Mouse (Mus musculus) 416B (cell line): ENCODE measurements at regions not wholly inside any gene's neighbourhood (a gene's known extent, or its start where the extent isn't known, plus 50 kb on each side); places are given as distances from the start of the nearest gene placed in this dataset.

Source experiments
- DNase-seq: peaks from one replicate; pipeline ENCODE4 v3.0.0; 2011; ENCODE audit warnings: low read depth

DNA sequence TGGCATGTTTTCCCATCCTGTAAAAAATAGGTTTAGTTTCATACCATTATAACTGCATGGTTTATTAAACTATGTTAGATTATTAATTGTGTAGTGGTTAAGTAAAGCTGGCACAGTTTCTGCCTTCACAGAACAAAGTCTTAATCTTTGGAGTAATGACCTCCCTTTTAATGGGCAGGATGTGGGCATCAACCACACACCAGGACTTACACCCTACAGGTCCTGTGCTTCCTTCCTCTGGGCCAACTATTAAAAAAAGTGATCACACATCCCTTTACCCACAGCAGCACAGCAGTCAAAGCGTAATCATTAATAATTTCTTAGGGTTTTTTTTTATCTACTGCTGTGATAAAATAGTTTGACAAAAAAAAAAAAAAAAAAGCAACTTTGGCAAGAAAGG, 300.3 kb downstream of the Fam49a start:
- DNase-seq, result peak; percentile 69

DNA sequence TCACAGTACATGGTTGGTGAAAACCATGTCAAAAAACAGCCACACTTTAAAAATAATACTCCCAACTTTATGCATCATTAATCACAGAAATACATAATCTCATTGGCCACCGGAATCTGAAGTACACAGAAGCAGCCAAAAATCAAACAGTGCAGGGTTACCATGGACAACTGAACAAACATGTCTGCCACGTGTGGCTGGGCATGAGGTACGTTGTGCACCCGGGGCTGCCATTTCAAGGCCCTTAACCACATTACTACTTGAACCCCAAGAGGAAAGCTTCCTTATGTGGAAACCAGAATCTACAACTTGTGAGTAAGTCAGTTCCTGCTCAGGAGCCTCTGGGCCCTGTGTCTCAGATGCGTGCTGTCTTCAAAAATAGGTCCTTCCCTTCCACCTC, 289.9 kb downstream of the Fam49a start:
- no peak for DNase-seq

DNA sequence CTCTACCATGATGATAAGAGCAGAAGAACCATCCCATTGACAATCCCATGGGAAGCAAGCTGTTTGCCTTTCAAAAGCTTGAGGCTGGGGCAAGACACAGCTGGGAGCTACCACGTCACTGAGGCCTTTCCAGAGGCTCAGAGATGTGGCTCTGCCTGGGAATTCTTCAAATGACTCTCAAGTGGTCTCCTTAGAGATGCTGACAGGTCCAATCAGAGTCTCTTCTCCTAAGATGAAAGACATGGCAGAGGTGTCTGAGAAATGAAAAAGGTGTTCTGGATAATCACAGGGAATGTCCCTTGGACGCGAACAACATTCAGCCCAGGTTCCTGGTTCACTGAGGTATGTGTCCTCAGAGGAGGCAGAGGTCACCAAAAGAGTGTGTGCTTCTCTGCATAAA, 287.7 kb downstream of the Fam49a start:
- no peak for DNase-seq

DNA sequence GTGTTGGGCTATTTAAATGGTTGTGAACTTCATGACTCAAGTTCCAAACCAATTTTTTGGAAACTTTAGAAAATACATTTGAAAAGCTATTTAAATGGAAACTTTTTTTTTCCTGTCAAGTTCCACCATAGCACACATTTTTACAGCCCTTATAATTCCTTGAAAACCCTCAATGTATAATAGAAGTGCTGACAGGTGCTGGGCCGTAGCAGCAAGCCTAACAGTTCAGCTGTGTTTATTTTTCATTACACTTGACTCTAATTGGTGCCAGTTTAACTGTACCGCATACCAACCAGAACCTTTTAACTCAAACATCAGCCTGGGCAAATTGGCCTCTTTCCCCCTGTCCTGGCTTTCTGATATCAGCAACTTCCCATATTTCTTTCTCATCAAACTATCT, 286.7 kb downstream of the Fam49a start:
- no peak for DNase-seq

DNA sequence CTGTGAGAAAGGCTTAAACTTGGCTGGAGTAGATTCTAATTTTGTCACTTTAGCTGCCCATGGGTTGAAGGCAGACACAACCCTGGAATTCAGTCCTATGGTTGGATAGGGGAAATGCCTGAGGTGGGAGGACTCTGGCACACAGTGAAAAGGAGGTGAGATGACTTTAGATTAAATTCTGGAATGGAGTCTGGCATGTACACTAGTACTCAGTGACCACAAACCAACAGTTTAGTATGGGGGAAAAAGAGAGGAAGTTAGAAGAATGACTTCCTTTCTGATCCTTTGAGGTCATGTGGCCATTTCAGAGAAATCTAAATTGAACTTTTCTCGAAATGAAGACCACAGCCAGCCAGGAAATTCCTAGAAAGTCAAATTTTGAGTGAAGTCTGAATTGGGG, 285.5 kb downstream of the Fam49a start:
- DNase-seq, result peak; percentile 26

DNA sequence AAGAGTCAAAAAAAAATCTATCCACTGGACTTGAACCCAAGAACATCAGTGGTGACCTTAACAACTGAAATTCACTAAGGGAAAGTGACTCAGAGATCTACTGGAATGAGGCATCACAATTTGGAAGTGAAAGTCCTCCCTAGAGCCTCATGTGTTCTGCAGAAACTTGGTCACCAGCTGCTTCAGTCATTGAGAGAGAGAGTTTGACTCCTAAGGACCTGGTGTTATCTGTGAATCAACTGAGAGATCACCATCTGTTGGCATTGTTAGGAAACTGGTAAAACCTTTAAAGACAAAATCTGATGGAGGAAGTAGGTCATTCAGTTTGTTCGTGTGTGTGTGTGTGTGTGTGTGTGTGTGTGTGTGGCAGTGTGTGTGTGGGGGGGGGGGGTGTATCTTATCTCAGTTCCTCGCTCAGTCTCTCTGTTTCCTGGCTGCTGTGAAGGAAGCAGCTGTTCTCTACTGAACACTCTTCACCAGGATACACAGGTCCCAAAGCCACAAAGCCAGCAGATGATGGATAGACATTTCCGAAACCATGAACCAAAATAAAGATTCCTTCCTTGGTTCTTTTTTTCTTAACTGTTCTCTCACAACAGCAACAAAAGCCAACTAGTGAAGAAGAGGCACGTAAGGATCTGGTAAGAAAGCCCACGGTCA, 284.6 kb downstream of the Fam49a start:
- peak; percentile 31 for DNase-seq

DNA sequence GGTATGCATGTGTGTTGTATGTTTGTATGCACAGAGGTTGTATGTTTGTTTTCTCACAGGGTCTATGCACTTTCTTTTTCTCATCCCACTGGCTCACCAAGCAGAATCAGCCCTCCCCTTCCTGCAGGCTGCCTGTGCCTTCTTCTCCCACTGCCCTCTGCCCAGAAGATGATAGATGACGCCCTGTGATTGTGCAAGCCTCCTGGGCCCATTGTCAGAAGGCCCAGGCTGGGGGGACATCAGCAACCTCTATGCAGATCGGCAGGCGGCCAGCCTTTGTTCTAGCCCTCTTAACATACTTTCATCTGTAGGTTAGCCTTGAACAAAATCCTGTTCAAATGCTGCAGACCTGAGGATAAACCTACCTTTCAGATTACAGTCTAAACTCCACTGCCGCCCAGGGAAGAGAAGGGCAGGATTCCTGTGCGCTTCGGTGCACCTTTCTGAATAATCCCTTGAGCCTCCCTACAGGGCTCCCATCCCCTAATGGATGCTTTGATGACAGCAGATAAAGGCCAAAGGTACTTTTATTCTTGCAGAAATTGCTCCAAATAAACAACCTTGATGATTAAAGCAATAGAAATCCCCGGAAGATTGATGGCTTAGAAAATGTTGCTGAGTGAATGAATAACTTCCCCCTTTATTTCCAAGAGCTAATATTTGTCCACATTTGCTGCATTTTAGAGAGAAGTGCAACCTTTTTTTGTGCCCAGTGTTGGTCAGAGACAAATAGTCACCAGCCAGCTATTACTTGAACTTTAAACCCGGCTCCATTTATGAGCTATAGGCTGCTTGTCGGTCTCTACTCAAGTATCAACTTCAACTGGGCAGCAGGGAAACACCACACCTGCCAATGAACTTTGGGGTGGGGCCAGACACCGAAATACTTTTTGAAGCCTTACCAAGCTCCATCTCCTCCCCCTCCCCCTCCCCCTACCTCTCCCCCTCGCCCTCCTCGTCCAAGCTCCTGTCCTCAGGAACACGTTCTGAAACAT, 279.4 kb downstream of the Fam49a start:
- DNase-seq, result no peak

DNA sequence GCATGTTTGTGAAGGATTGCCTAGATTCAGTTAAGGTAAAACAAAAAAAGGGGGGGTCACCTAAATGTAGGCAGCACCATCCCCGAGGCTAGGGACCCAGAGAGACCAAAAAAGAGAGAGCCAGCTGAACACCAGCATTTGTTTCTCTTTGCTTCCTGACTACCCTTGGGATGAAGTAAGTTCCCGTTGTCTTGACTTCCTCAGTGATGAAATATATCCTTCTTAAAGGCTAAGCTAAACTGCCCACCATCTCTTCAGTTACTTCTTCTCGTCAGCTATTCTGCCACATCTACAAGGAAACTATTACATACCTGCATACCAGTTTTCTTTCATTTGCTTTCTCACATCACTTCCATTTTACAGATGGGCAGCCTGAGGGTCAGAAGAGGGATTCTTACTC, 277.4 kb downstream of the Fam49a start:
- DNase-seq, result no peak

DNA sequence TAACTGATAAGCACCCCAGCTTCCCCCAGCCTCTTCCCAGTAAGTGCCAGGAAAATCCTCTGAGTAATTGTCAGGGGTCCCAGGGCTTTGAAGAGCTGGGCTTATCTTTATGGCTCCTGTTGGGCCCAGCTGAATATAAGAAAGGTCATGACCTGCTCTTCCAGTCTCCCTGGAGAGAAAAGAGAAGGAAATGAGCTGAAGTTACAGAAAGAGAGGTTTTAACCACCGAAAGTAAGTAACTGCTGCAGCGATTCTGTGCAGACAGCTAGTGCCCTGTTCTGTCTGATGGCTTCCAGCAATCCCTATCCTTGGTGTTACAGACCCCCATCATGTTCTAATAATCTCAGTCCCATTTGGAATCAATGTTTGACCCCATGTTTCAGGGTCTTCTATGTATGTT, 272.8 kb downstream of the Fam49a start:
- DNase-seq, result no peak

DNA sequence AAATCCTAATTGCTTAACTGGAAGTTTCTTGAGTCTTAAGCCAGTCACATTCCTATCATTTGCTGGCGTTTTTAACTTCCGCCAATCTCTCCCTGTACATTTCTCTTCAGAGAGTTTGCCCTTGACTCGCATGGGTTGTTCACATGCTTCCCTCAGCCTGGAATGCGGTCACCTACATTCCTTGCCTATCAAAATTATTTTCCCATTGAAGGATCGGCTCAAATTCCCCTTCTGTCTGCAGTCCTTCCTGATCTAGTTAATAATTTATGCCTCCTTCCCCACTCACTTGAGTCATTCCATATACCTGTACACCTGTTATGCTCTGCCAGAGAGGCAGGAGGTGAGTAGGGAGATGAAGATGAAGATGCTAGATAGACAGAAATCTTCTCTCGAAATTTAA, 268.9 kb downstream of the Fam49a start:
- DNase-seq, result no peak

DNA sequence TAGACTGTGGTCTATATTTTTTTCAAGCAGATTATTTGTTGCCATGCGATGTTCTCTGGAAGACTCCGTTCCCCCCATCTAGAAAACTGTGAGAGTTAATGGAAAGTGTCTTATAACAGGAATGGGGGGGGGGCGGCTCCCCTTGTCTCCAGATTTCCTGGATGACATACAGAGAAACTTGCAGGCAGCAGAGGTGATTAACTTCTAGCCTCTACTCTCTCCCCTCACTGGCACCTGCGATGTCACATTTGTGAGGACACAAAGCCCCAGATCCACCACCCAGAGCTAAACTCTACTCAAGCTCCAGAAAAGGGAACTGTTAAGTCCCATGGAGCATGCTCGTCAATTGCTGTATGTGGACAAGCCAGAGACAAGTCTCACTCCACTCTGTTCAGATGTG, 267.6 kb downstream of the Fam49a start:
- DNase-seq, result no peak

DNA sequence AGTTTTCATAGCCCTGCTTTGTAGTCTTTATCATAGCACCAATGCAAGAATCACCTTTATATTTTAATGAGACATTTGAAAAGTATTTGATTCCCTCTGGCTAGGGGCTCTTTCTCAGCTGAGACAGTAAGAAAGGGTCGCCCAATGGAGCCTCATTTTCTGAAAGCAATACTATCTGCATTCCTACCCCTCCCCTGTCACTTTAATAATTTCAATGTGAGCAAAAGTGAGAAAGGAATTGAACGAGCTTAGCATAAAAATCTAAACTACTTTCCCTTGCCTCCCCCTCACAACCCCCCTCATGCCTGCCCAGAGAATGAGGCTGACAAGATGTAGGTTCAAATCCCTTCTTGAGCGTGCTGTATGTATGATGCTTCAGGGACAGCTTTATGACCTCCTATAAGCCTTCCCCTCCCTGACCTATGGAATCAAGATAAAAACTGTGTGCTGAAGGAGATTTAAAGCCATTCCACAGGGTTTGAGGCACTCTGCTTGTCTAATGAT, 266.6 kb downstream of the Fam49a start:
- DNase-seq, result no peak

DNA sequence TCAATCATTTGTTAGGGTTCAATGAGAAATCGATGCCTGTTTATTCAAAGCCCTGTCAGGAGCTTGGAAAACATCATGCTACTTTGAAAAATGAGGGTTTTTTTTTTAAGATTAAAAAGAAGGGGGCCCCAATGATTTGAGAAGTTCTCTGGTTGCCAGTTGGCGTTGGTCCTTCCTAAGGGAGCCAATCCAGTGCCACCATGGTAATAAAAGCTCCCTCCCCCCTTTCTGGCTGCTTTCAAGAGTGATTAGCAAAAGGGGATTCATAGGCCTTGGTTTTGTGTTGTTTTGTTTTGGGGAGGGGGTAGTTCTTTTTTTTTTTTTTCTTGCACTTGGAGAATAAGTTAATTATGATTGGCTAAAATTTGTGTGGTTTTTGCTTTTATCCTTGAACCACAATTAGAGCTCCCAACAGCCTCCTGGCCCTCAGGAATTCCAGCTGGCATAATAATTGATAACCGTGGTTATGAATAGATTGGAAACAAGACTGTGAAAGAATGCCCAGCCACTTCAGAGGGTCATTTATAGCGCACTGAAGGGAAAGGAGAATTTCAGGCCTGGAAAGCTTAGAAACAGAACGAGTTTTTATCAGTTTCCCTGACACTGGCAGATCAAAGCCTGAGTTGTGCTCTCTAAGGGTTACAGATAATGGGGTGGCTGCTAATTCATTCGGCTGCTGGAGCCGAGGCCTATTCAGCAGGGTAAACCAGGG, 266.0 kb downstream of the Fam49a start:
- DNase-seq, result no peak

DNA sequence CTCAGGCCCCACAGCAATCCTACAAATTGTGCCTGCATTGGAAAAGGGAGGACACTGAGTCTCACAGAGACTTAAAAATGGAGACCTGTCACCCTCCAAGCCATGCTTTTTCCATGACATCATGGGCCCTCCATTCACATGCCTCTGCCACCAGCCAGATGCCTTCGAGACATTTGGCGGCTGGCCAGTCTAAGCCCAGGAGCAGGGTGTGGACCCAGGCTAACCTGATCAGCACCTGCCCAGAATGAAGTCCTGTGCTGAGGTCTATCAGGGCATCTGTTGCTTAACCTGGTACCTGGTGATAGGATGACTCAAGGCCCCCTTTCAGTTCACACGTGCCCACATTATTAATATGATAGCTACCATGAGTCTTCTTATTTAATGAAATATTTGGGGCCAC, 265.4 kb downstream of the Fam49a start:
- DNase-seq, result no peak

DNA sequence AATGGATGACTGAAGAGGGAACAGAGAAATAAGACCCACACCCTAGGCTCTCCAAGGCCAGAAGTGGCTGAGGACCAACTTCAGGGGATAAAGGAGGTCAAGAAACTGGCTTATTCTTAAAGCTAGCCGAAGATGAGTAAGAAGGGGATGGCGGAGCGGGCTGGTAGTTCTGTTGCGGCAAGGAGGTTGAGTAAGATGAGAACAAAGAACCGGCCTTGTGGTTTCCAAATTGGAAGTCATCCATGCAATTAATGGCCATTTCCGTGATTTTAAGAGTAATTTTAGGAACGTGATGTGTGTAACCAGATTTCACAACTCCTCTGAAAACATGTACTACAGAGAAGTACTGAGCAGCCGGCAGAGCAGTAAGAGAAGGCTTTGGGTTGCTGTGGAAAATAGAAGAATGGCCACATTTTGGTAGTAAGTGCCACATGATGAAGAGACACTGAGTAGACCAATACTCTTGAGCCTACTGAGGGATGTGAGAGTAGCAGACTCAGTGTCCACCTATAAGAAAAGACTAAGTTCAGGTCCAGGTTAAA, 258.4 kb downstream of the Fam49a start:
- DNase-seq, result peak; percentile 29

DNA sequence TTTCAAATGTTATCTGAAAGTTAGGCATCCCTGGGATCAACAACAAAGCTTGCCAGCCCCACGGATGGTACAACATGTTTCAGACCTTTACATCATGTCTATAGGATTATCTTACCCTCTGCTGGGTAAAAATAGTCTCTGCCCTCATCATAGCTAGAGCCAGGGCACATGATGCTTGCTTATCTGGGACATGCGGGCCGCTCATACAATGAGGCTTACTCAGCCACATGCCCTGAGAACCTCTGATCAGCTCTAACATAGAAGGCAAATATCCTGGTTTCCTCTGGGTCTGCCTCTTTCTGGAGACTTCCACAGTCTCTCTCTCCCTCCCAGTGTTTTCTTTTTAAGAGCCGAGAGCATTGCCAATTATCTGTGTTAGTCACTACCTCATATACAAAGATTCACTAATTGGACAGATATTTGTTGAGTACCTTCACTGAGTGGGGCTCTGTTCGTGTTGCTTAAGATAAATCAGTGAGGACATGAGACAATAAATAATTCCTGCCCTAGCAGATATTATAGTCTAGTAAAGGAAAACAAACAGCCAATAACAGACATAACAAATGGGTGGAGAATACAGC, 256.6 kb downstream of the Fam49a start:
- DNase-seq, result no peak

DNA sequence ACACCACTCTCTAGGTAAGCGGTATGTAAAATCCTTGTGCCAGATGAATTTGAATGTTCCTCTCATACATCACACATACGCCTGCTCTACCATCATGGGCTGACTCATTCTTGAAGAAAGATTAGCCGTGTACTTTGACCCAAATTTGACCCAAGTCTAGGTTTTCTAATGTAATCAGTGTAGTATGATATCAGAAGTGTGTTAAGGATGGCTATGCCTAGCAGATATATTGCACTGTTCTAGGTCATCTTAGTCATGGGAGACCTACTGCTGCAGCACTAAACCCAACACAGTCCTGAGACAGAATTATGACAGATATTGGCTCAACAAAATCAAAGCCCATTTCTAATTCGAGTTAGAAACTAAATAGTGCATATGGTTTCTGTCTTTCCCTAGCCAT, 255.1 kb downstream of the Fam49a start:
- no peak for DNase-seq

DNA sequence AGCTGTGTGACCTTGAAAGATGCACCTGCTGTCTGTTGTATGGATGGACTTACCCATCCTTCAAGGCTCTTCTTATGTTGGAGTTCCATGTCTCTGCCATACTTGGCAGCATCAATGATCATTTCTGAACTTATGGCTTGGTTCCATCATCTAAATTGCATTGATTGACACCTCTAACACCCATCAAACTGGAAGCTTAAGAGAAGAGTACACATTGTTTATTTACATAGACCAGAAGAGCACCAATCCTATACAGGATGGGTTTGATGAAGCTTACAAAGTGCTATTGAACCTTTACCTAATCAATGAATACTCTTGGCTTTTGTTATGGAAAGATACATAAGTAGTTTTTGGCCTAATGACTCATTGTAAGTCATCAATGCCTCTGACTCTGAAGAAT, 248.8 kb downstream of the Fam49a start:
- DNase-seq, result no peak

DNA sequence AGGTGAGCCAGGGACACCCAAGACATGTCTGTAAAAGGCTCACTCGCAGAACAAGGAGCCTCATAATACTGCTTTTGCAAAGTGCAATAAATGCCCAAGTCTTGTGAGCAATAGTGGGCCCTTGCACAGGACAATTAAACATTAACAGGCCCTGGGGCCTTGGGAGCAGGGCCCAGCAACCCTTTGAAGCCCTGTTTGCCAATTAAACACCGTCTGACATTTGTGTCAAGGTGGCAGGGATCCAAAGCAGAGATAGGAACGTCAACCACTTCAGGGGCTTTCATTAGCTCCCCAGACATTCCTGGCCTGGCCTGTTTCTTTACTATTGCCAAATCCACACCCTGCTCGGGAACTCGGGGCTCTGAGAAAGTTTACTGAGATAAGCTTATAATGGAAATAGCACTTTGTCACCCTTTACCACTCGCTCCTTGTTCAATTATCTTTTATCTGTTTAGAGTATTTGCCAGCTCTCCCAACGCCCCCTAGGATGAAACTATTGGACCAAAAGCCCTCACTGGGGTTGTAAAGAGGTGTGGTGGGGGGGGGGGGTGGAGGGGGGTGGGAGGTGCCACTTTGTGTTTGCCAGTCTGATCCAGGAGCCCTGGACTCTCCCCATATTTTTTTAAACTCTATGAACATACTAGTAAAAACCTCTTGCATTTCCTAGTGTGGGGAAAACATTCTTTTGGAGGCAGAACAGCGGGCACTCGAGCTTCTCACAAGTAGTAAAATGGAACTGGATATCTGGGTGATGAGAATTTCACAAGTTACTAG, 247.4 kb downstream of the Fam49a start:
- no peak for DNase-seq

DNA sequence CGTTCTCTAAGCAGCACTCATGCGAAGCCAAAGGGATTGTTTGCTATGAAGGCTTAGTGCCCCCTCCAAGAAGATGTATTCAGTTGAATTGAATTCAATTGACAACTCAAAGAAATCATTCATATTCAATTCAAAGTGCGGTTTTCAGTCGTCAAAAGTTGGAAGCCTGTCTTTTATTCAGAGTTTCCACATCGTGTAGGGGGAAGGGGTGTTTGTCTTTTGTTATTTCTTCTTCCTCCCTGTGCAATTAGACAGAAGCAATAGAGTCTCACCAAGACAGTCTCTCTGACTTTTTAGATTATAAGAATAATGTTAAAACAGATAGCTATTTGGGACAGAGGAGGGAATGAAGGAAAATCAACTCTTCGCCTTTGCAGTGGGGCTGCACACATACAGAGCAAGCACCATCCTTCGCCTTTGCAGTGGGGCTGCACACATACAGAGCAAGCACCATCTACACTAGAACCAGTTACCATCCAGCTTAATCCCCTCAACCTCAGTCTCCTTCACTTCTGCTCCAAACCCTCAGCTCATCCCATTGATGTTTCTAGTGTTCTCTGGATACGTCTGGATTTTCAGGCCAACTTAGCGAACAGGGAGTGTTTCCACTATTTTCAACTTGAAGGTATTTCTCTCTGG, 246.7 kb downstream of the Fam49a start:
- DNase-seq, result no peak

DNA sequence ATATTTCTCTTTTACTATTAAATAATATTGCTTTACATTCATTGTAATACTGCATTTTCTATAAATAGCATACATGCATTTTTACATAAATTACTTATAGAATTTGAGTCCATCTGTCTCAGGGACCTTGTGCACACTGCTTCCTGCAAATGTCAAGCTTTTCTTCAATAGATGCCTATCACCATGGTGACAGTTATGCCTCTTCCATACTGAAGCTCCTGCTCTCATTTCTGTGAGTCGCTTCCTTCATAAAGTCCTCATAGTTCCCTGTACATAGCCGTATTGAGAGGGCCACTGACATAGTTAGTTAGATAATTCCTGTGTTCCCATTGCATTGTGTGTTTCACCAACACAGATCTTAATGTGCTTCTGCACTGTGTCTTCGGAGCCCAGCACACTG, 244.7 kb downstream of the Fam49a start:
- DNase-seq, result no peak
